ENCODE assay signal across 8 mouse cellular contexts in the genomic region with DNA sequence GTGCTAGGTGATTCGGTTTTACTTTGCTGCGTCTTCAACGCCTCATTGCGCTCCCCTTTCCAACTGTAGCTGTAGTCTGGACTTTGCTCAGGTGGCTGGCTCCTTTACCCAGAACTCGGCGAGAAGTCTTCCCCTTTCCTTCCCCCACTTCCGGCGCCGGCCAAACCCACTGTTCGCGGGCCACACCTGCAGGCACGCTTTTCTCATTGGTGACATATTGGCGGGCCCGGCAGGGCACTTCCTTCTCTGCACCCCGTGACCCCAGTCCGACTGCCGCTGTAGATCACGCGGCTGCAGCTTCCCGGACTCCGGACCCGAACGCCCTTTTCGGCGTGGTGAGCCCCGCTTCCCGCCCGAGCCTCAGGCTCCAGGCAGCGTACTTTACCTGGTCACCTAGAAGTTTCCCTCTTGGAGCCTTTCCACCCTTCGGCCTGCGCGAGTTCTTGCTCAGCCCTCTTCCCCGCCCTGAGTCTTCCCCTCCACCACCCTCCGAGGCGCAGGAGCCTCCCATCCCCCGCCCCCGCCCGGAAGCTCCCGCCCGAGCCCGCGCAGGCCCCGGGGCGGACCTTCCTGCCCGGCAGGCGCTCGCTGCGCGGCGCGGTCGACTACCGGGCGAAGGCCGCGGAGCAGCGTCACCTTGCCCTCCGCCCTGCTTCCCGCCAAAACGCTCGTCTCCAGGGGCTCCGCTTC. TPM values are rescaled to one million over a fixed set of nuclear protein-coding genes. Genes with fewer than 3 reads are reported as not detected.
DNase-seq lines count a peak whose midpoint lies in the region; ATAC-seq and TF ChIP-seq lines count a peak whose summit lies in the region.

No protein-coding gene starts in this region.

- H3K4me2 ChIP-seq in limb, embryonic 12.5 days: peak overlapping the region; percentile 93
- H3K4me2 ChIP-seq in midbrain, embryonic 13.5 days (replicated peaks): peak overlapping the region; percentile 96

- peak overlapping the region; percentile 68 for H3K4me3 ChIP-seq in limb, embryonic 12.5 days (replicated peaks)
- peak overlapping the region; percentile 67 for H3K4me3 ChIP-seq in midbrain, embryonic 13.5 days (replicated peaks)
- peak overlapping the region; percentile 73 for H3K4me3 ChIP-seq in small intestine, adult 2 months (ENCODE audit: low read depth, low read length)

- no peaks in the 10 kb centered on the region for H3K9me3 ChIP-seq in limb, embryonic 12.5 days
- H3K9me3 ChIP-seq in midbrain, embryonic 13.5 days: no peaks in the 10 kb centered on the region

- peaks cover 41% of the 10 kb centered on the region for H3K4me1 ChIP-seq in limb, embryonic 12.5 days (replicated peaks)
- H3K4me1 ChIP-seq in midbrain, embryonic 13.5 days (replicated peaks): peaks cover 34% of the 10 kb centered on the region
- H3K4me1 ChIP-seq in small intestine, adult 2 months (ENCODE audit: control insufficient read depth, insufficient read depth, insufficient read length, low read length): peaks cover 6% of the 10 kb centered on the region; the same call in 1 of the 2 replicates

- peak; percentile 72; the same call in 1 of the 2 replicates for TF ChIP-seq POLR2A in small intestine, adult 2 months (IDR thresholded peaks at IDR 0.05; ENCODE audit: low read depth, low read length)

- no peaks in the 10 kb centered on the region for H3K27me3 ChIP-seq in limb, embryonic 12.5 days
- H3K27me3 ChIP-seq in midbrain, embryonic 13.5 days: no peaks in the 10 kb centered on the region
- no peaks in the 10 kb centered on the region for H3K27me3 ChIP-seq in small intestine, adult 2 months (ENCODE audit: control insufficient read depth, insufficient read depth, low read length)

- peak; percentile 58 for DNase-seq in layer of hippocampus, adult 11-12 months (ENCODE audit: low spot score)
- DNase-seq in layer of hippocampus, adult 9-10 months (ENCODE audit: low spot score): no peak
- peak; percentile 87 for DNase-seq in embryo, embryonic 10.5 days (ENCODE audit: low spot score)
- DNase-seq in gastrocnemius, postnatal 14 days: peak; percentile 78
- DNase-seq in induced T-regulatory cell, adult 2 months (ENCODE audit: low read depth): peak; percentile 94

- TF ChIP-seq CTCF in small intestine, adult 2 months (IDR thresholded peaks at IDR 0.05; ENCODE audit: extremely low read depth, insufficient read length, insufficient replicate concordance, low read depth, low read length): no peak

- peak overlapping the region; percentile 97 for H3K27ac ChIP-seq in limb, embryonic 12.5 days
- peak overlapping the region; percentile 72 for H3K27ac ChIP-seq in midbrain, embryonic 13.5 days
- H3K27ac ChIP-seq in small intestine, adult 2 months (ENCODE audit: insufficient read depth, low read depth, low read length): peak overlapping the region; percentile 97

- under 1% methylated on average over 62 of the region's 62 CpGs for WGBS in limb, embryonic 12.5 days
- WGBS in midbrain, embryonic 13.5 days: under 1% methylated on average over 62 of the region's 62 CpGs
- WGBS in small intestine, adult 2 months: under 1% methylated on average over 62 of the region's 62 CpGs

- peak overlapping the region; percentile 83 for H3K9ac ChIP-seq in limb, embryonic 12.5 days (replicated peaks)
- peak overlapping the region; percentile 76 for H3K9ac ChIP-seq in midbrain, embryonic 13.5 days (replicated peaks)

- intact Hi-C loops in gastrocnemius, postnatal 14 days (cut with DNase I; ENCODE audit: low total_unique reads): no loop called here

- peaks cover 27% of the 10 kb centered on the region for H3K36me3 ChIP-seq in limb, embryonic 12.5 days
- H3K36me3 ChIP-seq in midbrain, embryonic 13.5 days: no peaks in the 10 kb centered on the region
- peaks cover 19% of the 10 kb centered on the region for H3K36me3 ChIP-seq in small intestine, adult 2 months (ENCODE audit: control insufficient read depth, insufficient read depth, low read length)

- peak; percentile 92 for ATAC-seq in limb, embryonic 12.5 days (ENCODE audit: insufficient number of reproducible peaks, insufficient read depth, low FRiP score, low TSS enrichment, low read depth)
- peak; percentile 94 for ATAC-seq in midbrain, embryonic 13.5 days

RNA-seq across cellular contexts. Expression of a gene that starts 16.8 kb away (rescaled TPM):
- 100 to 1,000 TPM; 134 to 153 TPM for total RNA-seq in gastrocnemius, postnatal 14 days (2021)
- polyA plus RNA-seq in limb, embryonic 12.5 days (2016; fragmentation: Nextera tagmentation; extraction: Ambion mirVana): 726 and 742 TPM in 2 replicates
- 361 and 363 TPM in 2 replicates for polyA plus RNA-seq in midbrain, embryonic 13.5 days (2015; fragmentation: Nextera tagmentation; extraction: Ambion mirVana)
- polyA plus RNA-seq in small intestine, adult 2 months (2012; rRNA removed): 49.1 and 102 TPM in 2 replicates

RNA-seq across cellular contexts. Expression of a gene that starts 20.6 kb away (rescaled TPM):
- total RNA-seq in gastrocnemius, postnatal 14 days (2021): not detected
- polyA plus RNA-seq in limb, embryonic 12.5 days (2016; fragmentation: Nextera tagmentation; extraction: Ambion mirVana): 2.2 and 3.1 TPM in 2 replicates
- polyA plus RNA-seq in midbrain, embryonic 13.5 days (2015; fragmentation: Nextera tagmentation; extraction: Ambion mirVana): 5.2 TPM in 2 replicates
- not detected in 2 replicates for polyA plus RNA-seq in small intestine, adult 2 months (2012; rRNA removed)

RNA-seq across cellular contexts. Expression of a gene that starts 55.0 kb away (rescaled TPM):
- under 1 TPM; 0.40 to 0.51 TPM for total RNA-seq in gastrocnemius, postnatal 14 days (2021)
- polyA plus RNA-seq in limb, embryonic 12.5 days (2016; fragmentation: Nextera tagmentation; extraction: Ambion mirVana): 15.8 and 16.1 TPM in 2 replicates
- 10.7 and 15.4 TPM in 2 replicates for polyA plus RNA-seq in midbrain, embryonic 13.5 days (2015; fragmentation: Nextera tagmentation; extraction: Ambion mirVana)
- polyA plus RNA-seq in small intestine, adult 2 months (2012; rRNA removed): 2.5 and 5.1 TPM in 2 replicates
